Mouse (Mus musculus) MEL (cell line): ENCODE measurements around the gene Cbx5. TPM values are rescaled to one million over a fixed set of nuclear protein-coding genes. Genes with fewer than 3 reads are reported as not detected.

ENCODE experiments used
- DNase-seq: peaks from one replicate; pipeline ENCODE4 v3.0.0; 2011; ENCODE audit warnings: low read depth, low spot score
- H3K27ac ChIP-seq: 2 replicates; pipeline ENCODE4 v1.5.1; 2012; ENCODE audit warnings: low read depth, mild to moderate bottlenecking, control low read depth, low read length, moderate library complexity; ENCODE audit not compliant: control insufficient read depth
- H3K27me3 ChIP-seq, 2 experiments: fragments of 150-350 bp in 1 of 2; sonication (generic) in 1 of 2; 2 replicates each; pipeline ENCODE4 v1.6.1; 2012; ENCODE audit warnings: low read length in 2 of 2, mild to moderate bottlenecking in 2 of 2, improper control_type of control experiment in 1 of 2, moderate library complexity in 1 of 2; ENCODE audit not compliant: insufficient read depth in 2 of 2, control insufficient read depth in 1 of 2
- H3K36me3 ChIP-seq, 2 experiments: 2 replicates each; pipeline ENCODE4 v1.6.1; 2012 to 2014; ENCODE audit warnings: low read length in 2 of 2, improper control_type of control experiment in 1 of 2, inconsistent platforms in 1 of 2, mild to moderate bottlenecking in 1 of 2; ENCODE audit not compliant: insufficient read depth in 2 of 2, control insufficient read depth in 1 of 2
- H3K4me1 ChIP-seq, 2 experiments: fragments of 150-350 bp in 1 of 2; sonication (generic) in 1 of 2; 2 replicates each; pipeline ENCODE4 v1.6.1; 2012; ENCODE audit warnings: low read length in 2 of 2, improper control_type of control experiment in 1 of 2, mild to moderate bottlenecking in 1 of 2; ENCODE audit not compliant: insufficient read depth in 2 of 2, control insufficient read depth in 1 of 2
- H3K4me3 ChIP-seq, 2 experiments: fragments of 150-350 bp in 1 of 2; sonication (generic) in 1 of 2; 2 replicates each; pipeline ENCODE4 v1.5.1; 2012; ENCODE audit warnings: low read depth in 2 of 2, low read length in 2 of 2, mild to moderate bottlenecking in 2 of 2, moderate library complexity in 2 of 2, control low read depth in 1 of 2, improper control_type of control experiment in 1 of 2; ENCODE audit not compliant: control insufficient read depth in 1 of 2, insufficient read depth in 1 of 2
- H3K79me2 ChIP-seq: 2 replicates; pipeline ENCODE4 v1.6.1; 2012; ENCODE audit warnings: mild to moderate bottlenecking, low read length, moderate library complexity; ENCODE audit not compliant: control insufficient read depth, poor library complexity, insufficient read depth
- H3K9ac ChIP-seq: 2 replicates; pipeline ENCODE4 v1.6.1; 2012; ENCODE audit warnings: low read depth, mild to moderate bottlenecking, control low read depth, low read length, moderate library complexity; ENCODE audit not compliant: control insufficient read depth, poor library complexity, severe bottlenecking
- H3K9me3 ChIP-seq: fragments of 150-350 bp; sonication (generic); replicated peaks from 2 replicates; pipeline ENCODE4 v1.6.1; 2012; ENCODE audit warnings: mild to moderate bottlenecking, low read length, improper control_type of control experiment, moderate library complexity; ENCODE audit not compliant: insufficient read depth
- BHLHE40 ChIP-seq: IDR thresholded peaks from 2 replicates; pipeline ENCODE4 v1.6.1; 2012; ENCODE audit warnings: low read depth, mild to moderate bottlenecking, inconsistent platforms, low read length, improper control_type of control experiment, borderline replicate concordance
- CHD1 ChIP-seq: IDR thresholded peaks from 2 replicates; pipeline ENCODE4 v1.6.1; 2012; ENCODE audit warnings: low read depth, mild to moderate bottlenecking, inconsistent platforms, low read length, improper control_type of control experiment
- CHD2 ChIP-seq: IDR thresholded peaks from 2 replicates; pipeline ENCODE4 v1.6.1; 2011; ENCODE audit warnings: low read length, improper control_type of control experiment
- E2F4 ChIP-seq: IDR thresholded peaks from 2 replicates; pipeline ENCODE4 v1.6.1; 2011; ENCODE audit warnings: low read depth, low read length, improper control_type of control experiment, borderline replicate concordance
- ELF1 ChIP-seq: IDR thresholded peaks from 2 replicates; pipeline ENCODE4 v1.6.1; 2014; ENCODE audit warnings: low read depth, mild to moderate bottlenecking, inconsistent platforms, low read length, improper control_type of control experiment, moderate library complexity
- ETS1 ChIP-seq: IDR thresholded peaks from 2 replicates; pipeline ENCODE4 v1.6.1; 2012; ENCODE audit warnings: low read depth, mild to moderate bottlenecking, inconsistent platforms, low read length, improper control_type of control experiment, moderate library complexity
- HCFC1 ChIP-seq: IDR thresholded peaks from 2 replicates; pipeline ENCODE4 v1.6.1; 2012; ENCODE audit warnings: low read depth, mild to moderate bottlenecking, inconsistent platforms, low read length, improper control_type of control experiment, moderate library complexity
- MAFK ChIP-seq: IDR thresholded peaks from 2 replicates; pipeline ENCODE4 v1.6.1; 2011; ENCODE audit warnings: low read depth, mild to moderate bottlenecking, low read length, improper control_type of control experiment, borderline replicate concordance
- MAX ChIP-seq: IDR thresholded peaks from 2 replicates; pipeline ENCODE4 v1.6.1; 2011; ENCODE audit warnings: low read length, improper control_type of control experiment
- MAZ ChIP-seq: IDR thresholded peaks from 2 replicates; pipeline ENCODE4 v1.6.1; 2012; ENCODE audit warnings: low read depth, mild to moderate bottlenecking, inconsistent platforms, low read length, improper control_type of control experiment
- MXI1 ChIP-seq: IDR thresholded peaks from 2 replicates; pipeline ENCODE4 v1.6.1; 2011; ENCODE audit warnings: mild to moderate bottlenecking, low read depth, low read length, improper control_type of control experiment
- MYB ChIP-seq: IDR thresholded peaks from 2 replicates; pipeline ENCODE4 v1.6.1; 2011; ENCODE audit warnings: mild to moderate bottlenecking, low read depth, low read length, improper control_type of control experiment
- MYC ChIP-seq: IDR thresholded peaks from 2 replicates; pipeline ENCODE4 v1.6.1; 2011; ENCODE audit warnings: low read depth, mild to moderate bottlenecking, low read length, improper control_type of control experiment, moderate library complexity
- NELFE ChIP-seq: IDR thresholded peaks from 2 replicates; pipeline ENCODE4 v1.6.1; 2011; ENCODE audit warnings: low read depth, low read length, improper control_type of control experiment
- POLR2A ChIP-seq, 2 experiments: IDR thresholded peaks; 2 replicates each; pipeline ENCODE4 v1.6.1; 2011 to 2012; ENCODE audit warnings: low read length in 2 of 2, mild to moderate bottlenecking in 2 of 2, control low read depth in 1 of 2, improper control_type of control experiment in 1 of 2, low read depth in 1 of 2, moderate library complexity in 1 of 2; ENCODE audit not compliant: control insufficient read depth in 1 of 2, insufficient read depth in 1 of 2, poor library complexity in 1 of 2
- POLR2AphosphoS2 ChIP-seq: IDR thresholded peaks from 2 replicates; pipeline ENCODE4 v1.6.1; 2011; ENCODE audit warnings: low read length, improper control_type of control experiment
- POLR2AphosphoS5 ChIP-seq: IDR thresholded peaks from 2 replicates; pipeline ENCODE4 v1.6.1; 2012; ENCODE audit warnings: low read depth, borderline replicate concordance, mild to moderate bottlenecking, inconsistent platforms, low read length, moderate library complexity, mixed read lengths
- TAL1 ChIP-seq: IDR thresholded peaks from 2 replicates; pipeline ENCODE4 v1.6.1; 2012; ENCODE audit warnings: mild to moderate bottlenecking, inconsistent platforms, low read length, moderate library complexity, mixed read lengths
- TBP ChIP-seq: IDR thresholded peaks from 2 replicates; pipeline ENCODE4 v1.8.0; 2011; ENCODE audit warnings: low read depth, low read length, improper control_type of control experiment
- ZC3H11A ChIP-seq: IDR thresholded peaks from 2 replicates; pipeline ENCODE4 v1.6.1; 2012; ENCODE audit warnings: low read depth, mild to moderate bottlenecking, inconsistent platforms, low read length, improper control_type of control experiment
- ZKSCAN1 ChIP-seq: IDR thresholded peaks from 2 replicates; pipeline ENCODE4 v1.6.1; 2012; ENCODE audit warnings: low read depth, mild to moderate bottlenecking, inconsistent platforms, low read length, improper control_type of control experiment, moderate library complexity
- ZMIZ1 ChIP-seq: IDR thresholded peaks from 2 replicates; pipeline ENCODE4 v1.6.1; 2012; ENCODE audit warnings: low read depth, mild to moderate bottlenecking, inconsistent platforms, low read length, improper control_type of control experiment, moderate library complexity
- polyA plus RNA-seq, 2 experiments: library from polyadenylated mRNA; stranded (reverse) in 1 of 2; unstranded in 1 of 2; fragments of >175 nt in 1 of 2; fragments of >200 nt in 1 of 2; gene quantifications; 2 replicates each; pipeline versions ENCODE4 v1.2.1 to v1.2.4; 2012; ENCODE audit warnings: low replicate concordance in 2 of 2, low read depth in 1 of 2; ENCODE audit not compliant: insufficient read length in 2 of 2, insufficient read depth in 1 of 2, missing spikeins in 1 of 2
- total RNA-seq: library from RNA; depleted of rRNA; stranded (reverse); fragments of 300-350 nt; gene quantifications from 2 replicates; pipeline ENCODE4 v1.2.3, GENCODE M21; 2012

Cbx5 gene
- total and polyA plus RNA-seq, 3 experiments = 39.8 to 67.1 (median 42.4) TPM

- H3K36me3 ChIP-seq = peaks cover 0 to 13% of the 10 kb centered on the region in 2 experiments; a peak in 2 of 4 replicates
- DNase-seq = peak; percentile 62
- H3K4me1 ChIP-seq = peaks cover 3 to 20% of the 10 kb centered on the region in 2 experiments
- peak overlapping the region; percentile 28 for H3K9ac ChIP-seq
- TF ChIP-seq MXI1 = no peak
- peak in 1 of 2 experiments; percentile 69; a peak in 2 of 4 replicates for TF ChIP-seq POLR2A (IDR thresholded peaks at IDR 0.05; ENCODE audit: control insufficient read depth in 1 of 2, insufficient read depth in 1 of 2, low read depth in 1 of 2, low read length in 2 of 2, poor library complexity in 1 of 2)
- 0 out of 2 replicates have a peak, but pooled peaks have one; percentile 43 for TF ChIP-seq TBP
- TF ChIP-seq NELFE = peak; percentile 58
- TF ChIP-seq POLR2AphosphoS2 = peak; percentile 46; the same call in 1 of the 2 replicates
- peak; percentile 50; the same call in 1 of the 2 replicates for TF ChIP-seq MYC
- peak; percentile 70; the same call in 1 of the 2 replicates for TF ChIP-seq HCFC1
- TF ChIP-seq TAL1 = no peak
- no peak for TF ChIP-seq ETS1
- TF ChIP-seq, all 39 proteins: peak for 6
- Histone ChIP-seq H3K9me3 (no peaks in the 10 kb centered on the region), H3K79me2 (no peaks in the 10 kb centered on the region), H3K27ac (peak overlapping the region; percentile 43), H3K4me3 (peak overlapping the region; percentile 5 to 48; a peak in 2 of 4 replicates), H3K27me3 (no peaks in the 10 kb centered on the region)
Measured at GRCm38 (mm10) chr15:103152371-103152770, 87.2 kb downstream of the Cbx5 start.

GRCm38 (mm10) chr15:103147779-103148178 is 91.8 kb downstream of the Cbx5 start:
- no peaks in the 10 kb centered on the region for H3K9me3 ChIP-seq

More at GRCm38 (mm10) chr15:103147779-103148178, 91.8 kb downstream of the Cbx5 start:
- H3K9ac ChIP-seq = no peak overlapping the region
- peaks cover 3 to 7% of the 10 kb centered on the region in 2 experiments; a peak in 2 of 4 replicates for H3K4me1 ChIP-seq
- H3K4me3 ChIP-seq = no peak overlapping the region
- TF ChIP-seq MXI1 (no peak), ZMIZ1 (no peak), BHLHE40 (no peak), ELF1 (no peak), HCFC1 (no peak), POLR2A (IDR thresholded peaks at IDR 0.05; ENCODE audit: control insufficient read depth in 1 of 2, insufficient read depth in 1 of 2, low read depth in 1 of 2, low read length in 2 of 2, poor library complexity in 1 of 2) (no peak), MYB (no peak), MAFK (no peak), POLR2AphosphoS2 (no peak), MAX (no peak), NELFE (no peak), ZKSCAN1 (no peak), ZC3H11A (no peak), POLR2AphosphoS5 (no peak), CHD2 (no peak), MAZ (no peak), ETS1 (no peak), E2F4 (no peak), CHD1 (no peak)
- H3K79me2 ChIP-seq = no peaks in the 10 kb centered on the region
- peaks cover 0 to 6% of the 10 kb centered on the region in 2 experiments; a peak in 1 of 4 replicates for H3K36me3 ChIP-seq
- H3K27me3 ChIP-seq = peaks cover 3 to 10% of the 10 kb centered on the region in 2 experiments; a peak in 3 of 4 replicates
- H3K27ac ChIP-seq = no peak overlapping the region
- DNase-seq = no peak
